Mouse (Mus musculus) gastrocnemius, adult 8-10 months (tissue): Measurements from ENCODE around the gene Psmg3. TPM values are rescaled to one million over a fixed set of nuclear protein-coding genes. Genes with fewer than 3 reads are reported as not detected.

ENCODE experiments used
- DNase-seq, 2 experiments: peaks; one replicate each; pipeline ENCODE4 v3.0.0; 2022; ENCODE audit warnings: low spot score in 2 of 2
- total RNA-seq, 4 experiments: library from RNA; stranded (reverse); gene quantifications; 2 replicates each; pipeline ENCODE4 v1.2.4; 2022

The Psmg3 gene
- total RNA-seq, 4 experiments from 2014 or later: 7.8 to 10.4 (median 8.8) TPM

DNA sequence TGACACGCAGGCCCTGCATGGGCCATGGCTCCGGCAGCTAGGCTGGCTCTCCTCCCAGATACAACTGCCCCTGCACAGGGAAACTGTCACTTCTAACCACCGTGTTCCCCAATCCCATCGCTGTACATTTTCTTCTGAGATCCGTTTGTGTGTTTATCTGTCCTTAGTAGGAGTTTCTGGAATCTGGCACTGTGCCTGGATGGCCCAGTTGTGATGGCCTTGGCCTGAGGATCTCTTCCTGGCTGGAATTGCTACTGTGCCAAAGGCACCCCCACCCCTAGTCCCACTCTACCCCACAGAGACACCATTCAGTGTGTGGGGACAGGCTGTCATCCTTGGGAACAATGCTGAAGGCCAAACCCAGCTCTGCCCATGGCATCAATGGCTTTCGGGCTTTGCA lies 10.7 kb downstream of the Psmg3 start:
- no peak for DNase-seq

DNA sequence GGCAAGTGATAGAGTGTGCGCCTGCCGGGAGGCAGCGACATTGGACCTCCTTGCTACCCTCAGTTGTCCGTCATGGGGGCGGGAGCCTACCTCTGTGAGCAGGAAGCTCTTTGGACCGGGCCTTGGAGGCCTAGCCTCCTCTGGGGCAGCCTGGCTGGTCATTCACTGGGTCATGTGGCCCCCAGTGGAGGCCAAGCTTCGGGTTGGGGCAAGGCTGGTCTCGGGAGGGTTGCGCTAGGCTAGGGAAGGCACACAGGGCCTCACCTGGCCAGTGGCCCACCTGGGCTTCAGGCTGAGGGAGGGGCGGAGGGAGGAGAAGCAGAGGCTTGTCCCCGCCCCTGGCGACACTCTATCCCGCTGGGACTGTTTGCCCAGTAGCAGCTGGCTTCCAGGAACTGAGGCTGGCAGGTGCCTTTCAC lies 12.7 kb downstream of the Psmg3 start:
- DNase-seq: no peak

DNA sequence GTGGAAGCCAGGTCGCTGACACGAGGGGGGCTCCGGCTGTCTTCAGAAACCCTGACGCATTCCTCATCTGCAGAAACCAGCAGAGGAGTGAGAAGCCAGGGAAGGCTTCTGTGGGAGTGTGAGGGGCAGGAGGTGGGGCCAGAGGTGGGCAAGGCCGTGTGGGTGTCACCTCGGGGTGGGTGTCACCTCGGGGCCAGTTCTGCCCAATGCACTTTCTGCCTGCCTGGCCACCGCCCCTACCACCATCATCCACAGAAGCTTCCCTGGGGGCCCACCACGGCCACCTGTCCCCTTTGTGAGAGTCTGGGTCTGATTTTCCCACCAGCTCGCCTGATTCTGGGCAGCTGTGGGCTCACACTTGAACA lies 13.6 kb downstream of the Psmg3 start:
- DNase-seq: no peak

DNA sequence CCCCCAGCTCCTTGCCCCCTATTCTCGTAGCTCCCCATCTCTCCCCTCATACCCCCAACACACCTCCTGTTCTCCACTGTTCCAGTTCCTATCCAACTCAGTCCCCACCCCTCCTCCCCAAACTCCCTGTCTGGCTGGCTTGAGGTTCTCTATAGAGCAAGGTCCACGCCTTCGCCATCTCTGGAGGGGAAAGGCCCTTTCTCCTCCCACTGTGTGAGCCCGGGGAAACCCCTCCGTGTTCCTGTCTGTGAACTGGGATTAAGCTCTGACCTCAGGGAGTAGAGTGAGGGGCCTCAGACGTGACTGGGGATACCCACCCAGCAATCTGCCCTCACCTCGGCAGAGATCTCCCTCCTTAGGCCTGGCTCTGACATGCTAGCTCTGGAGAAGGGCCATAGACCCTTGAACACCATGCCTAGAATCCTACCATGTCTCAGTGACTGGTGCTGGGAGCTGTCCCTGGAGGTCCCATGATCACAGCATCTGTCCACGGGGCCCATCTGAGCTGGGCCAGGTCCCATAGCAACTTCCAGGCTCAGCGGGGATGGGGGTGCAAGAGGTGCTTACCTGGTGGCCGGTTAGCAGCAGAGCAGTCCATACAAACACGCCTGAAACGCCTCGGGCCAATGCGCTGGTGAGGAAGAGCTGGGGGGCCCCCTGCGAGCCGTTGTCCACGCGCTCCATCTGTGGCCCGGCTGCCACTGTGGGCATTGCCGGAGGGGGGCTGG lies 14.1 kb downstream of the Psmg3 start:
- no peak for DNase-seq

DNA sequence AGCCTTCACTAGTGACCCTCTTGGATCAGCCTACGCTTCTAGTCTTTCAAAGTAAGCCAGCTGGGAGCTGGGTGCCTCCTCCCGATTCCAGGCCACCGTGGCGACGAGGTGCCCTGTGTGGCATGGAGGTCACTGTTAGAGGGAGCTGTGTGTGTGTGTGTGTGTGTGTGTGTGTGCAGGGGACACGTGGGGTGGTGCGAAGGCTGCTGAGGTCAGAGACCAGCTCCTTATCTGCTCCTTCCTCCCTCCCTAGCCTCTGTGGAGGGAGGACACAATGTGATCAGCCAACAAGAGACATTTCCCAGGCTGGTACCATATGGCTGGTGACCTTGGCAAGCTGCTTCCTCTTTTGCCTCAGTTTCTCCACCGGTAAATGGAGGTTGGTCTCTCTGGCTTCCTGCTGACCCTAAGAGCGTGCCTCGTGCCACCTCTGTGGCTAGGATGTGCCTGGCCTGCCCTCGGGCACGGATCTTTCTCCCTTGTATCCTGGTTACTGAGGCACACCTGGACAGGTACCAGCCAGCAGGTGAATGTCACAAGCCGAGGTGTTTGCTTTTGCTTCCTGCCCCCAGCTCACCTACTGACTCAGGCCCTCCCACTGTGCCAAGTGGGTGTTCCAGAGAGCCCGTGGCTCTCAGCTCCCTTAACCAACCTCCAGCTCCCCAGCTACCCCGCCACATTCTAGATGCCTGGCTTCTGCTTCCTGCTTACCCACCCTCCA lies 14.8 kb downstream of the Psmg3 start:
- no peak for DNase-seq

DNA sequence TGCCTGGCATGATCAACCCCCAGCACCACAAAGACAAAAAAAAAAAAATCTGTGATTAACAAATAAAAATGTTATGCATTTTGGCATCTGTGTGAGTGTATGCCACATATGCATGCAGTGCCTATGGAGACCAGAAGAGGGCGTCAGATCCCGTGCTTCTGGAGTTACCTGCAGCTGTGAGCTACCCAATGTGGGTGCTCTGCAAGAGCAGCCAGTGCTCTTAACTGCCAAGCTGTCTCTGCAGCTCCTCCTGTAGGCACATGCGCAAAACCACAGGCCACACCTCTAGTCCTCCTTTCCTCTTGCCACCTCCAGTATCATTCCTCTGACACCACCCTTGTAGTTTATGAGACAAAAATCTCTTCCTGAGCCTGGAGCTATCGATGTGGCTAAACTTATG lies 17.3 kb downstream of the Psmg3 start:
- no peak for DNase-seq

DNA sequence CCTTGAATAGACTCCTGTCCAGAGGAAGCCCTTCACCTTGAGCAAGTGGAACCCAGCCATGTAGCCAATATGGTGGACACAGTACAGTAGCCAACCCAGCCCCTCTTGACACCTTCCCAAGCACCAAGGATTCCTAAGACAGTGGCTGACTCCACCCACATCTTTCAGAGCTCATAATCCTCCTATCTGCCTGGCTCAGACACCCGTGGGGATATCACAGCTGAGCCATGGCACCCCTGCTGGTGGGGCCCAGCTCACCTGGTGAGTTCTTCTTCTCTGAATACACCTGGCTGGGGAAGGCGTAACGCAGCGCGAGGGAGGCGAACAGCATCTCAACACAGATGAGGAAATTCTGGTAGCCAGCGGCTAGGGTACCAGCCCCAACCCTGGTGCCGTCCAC lies 20.8 kb downstream of the Psmg3 start:
- DNase-seq: no peak

DNA sequence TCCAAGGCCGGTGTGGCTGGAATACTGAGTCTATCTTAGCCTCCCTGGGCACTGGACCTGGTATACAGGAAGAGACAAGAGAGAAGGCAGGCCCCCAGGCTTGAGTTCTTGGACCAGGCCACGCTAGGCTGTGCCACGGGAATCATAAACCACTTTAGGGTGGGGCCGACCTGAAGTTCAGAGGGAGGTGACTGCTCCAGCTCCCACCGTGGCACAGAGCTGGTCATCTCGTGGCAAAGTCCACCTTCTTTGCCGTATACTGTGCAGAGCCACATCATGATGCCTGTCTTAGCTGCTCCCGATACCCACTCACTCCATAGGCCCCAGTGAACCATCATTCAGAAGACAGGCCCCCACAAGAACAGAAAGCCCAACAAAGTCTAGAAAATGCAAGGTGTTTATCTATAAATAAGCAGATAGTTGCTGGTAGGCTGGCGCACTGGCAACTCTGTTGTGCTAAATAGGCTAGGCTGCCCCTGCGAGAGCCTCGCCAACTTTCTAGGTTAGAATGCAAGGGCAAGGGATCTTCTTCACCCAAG lies 22.0 kb downstream of the Psmg3 start:
- DNase-seq: no peak

DNA sequence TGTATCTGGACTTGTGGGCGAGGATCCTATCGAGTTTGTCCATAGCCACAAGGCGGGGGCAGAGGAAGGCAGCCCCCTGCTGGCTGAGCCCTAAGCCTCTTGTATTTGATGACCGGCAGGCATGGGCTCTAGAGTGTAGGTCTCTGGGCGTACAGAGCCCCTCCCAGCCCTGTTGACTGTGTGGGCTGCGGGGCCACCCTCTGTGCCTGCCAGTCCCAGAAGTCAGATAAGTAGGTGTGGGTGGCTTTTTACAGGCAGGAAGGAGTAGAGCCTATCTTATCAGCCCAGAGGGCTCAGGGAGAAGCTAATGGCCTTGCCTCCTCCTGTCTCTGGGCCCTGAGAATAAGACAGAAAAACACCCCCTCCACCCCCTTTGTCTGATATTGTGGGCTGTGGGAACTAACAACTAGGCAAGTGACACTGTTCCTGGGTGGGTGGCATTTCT lies 22.6 kb downstream of the Psmg3 start:
- DNase-seq: no peak

DNA sequence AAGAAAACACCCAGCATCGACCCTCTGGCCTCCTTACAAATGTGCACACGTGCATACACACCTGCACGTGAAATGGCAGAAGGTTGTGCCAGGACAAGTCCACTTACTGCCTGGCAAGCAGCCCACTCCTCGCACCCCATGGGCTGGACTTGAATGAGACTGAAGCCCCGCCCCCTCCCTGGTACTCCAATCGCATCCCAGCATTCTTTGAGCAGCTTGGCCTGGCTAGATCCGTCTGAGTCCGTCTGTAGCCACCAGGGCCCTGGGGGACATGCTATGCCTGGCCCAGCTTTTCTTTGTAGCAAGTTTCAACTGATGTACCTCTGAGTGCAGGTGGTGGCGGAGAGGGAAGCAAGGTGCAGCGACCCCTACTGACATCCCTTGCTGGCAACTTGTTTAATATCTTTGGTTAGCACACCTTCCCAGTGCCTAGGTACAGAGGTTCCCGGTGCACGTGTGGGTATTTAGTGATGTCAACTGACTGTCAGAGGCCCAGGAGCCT lies 23.0 kb downstream of the Psmg3 start:
- DNase-seq: no peak

DNA sequence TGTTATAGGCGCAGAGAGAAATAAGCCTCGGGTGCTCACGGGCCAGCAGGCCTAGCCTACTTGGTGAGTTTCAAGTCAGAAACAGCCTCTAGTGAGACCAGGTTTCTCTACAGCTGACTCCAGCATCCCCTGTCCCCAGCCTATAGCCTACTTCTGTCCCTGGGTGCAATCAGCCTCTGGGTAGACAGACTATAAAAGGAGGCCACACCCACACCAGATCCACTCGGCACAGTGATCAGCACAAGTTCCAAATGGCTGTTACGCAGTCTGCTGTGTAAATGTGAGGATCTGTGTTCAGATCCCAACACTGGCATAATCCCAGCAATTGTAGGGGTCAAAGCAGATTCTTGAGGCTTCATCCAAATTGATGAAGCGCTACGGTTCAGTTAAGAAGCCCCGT lies 23.5 kb downstream of the Psmg3 start:
- no peak for DNase-seq

DNA sequence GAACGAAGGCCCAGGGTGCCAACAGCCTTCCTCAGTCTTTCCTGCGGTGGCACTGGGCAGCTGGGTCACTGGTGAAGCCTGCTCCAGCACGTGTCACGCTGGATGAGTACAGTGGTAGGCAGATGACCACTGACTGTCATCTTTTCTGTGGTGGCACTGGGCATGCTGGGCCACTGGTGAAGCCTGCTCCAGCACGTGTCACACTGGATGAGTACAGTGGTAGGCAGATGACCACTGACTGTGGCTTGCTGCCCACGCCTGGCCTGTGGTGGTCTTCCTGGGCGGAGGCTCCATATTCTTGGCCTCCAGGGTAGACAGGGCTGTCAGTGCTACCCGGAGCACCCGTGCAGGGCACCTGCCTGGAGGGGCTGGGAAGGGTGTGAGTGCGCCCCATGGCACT lies 24.8 kb downstream of the Psmg3 start:
- no peak for DNase-seq

DNA sequence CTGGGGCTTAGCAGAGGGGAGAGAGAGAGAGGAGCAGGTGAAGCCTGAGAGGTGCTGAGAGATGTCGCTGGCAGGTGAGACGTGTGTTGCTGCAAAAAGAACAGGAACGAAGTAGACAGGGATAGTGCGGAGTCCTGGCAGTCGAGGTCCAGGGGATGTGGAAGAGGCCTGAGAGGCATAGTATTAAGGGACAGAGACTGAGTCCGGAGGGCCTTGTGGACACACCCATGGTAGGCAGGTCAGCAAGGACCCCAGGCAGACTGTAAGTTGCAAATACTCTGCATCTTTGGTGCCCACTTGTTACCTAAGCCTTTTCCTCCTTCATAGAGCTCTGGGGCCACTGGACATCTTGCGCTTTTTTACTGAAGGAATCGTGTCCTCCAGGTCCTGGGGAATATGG lies 25.5 kb downstream of the Psmg3 start:
- DNase-seq: no peak

DNA sequence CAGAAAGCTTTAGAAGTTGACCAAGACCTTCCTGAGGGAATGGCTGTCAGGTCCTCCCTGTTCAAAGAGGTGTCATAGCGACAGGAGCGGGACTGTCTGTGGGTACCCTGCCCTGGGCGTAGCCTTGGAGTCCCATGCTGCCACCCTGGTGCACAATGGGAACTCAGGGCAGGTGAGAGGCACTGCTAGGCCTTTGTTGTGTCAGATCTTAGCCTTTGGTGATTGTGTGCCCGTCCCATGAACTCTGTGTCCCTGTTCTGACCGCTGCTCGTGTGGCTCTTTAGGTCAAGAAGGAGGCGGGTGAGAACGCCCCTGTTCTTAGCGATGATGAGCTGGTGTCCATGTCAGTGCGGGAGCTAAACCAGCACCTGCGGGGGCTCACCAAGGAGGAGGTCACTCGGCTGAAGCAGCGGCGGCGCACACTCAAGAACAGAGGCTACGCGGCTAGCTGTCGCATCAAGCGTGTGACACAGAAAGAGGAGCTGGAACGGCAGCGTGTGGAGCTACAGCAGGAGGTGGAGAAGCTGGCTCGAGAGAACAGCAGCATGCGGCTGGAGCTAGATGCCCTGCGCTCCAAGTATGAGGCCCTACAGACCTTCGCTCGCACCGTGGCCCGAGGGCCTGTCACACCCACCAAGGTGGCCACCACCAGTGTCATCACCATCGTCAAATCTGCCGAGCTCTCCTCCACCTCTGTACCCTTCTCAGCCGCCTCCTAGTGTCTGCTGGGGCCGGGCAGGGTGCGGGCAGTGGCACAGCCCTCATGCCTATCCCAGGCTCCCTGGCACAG lies 26.7 kb downstream of the Psmg3 start:
- DNase-seq: no peak

DNA sequence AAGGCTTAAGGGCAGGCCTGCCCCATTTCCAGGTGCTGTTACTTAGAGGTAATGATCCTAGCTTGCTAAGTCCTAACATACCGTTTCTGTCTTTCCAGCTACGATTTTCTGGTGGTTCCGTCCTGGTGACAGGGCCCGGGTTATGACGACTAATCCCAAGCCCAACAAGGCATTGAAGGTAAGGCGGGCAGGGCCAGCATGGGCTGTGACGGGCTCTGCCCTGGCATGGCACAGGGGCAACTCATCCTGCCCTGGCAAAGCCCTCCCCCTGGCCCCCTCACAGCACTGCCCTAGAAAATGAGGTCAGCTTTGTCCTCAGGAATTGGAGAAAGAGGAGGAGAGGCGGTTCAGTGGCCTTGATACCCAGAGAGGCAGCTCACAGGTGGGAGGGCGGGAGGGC lies 27.6 kb downstream of the Psmg3 start:
- DNase-seq: no peak

DNA sequence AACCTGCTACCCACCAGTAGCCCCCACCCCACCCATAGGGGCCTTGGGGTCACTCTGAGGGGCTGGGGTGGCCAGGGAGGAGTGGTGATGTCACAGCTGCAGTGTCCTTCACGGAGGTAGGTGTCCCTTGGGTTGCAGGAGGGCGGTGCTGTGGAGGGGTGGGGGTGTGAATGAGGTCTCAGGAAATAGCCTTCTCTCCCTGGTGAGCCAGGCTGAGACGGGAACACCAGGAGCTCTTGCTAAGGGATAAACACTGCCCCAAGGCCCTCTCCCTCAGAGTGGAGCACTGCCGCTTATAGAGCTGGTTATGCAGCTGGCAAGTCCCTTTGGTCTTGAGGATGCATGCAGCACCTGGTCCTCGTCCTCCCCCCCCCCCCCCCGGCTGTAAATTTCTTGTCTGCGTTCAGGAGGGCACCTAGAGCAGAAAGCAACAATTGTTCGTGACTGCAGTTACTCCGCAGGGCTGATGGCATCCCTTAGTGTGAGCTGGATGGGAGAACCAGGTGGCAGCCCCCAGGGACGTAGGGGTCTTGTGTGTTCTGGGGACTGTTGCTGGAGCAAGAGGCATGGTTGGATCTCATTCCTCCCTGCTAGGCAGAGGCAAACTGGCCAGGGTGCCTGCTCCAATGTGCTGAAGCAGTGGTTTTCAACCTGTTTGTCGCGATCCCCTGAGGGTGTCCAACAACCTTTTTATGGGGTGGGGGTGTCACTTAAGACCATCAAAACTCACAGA lies 28.4 kb downstream of the Psmg3 start:
- DNase-seq: peak in 1 of 2 experiments; percentile 55

DNA sequence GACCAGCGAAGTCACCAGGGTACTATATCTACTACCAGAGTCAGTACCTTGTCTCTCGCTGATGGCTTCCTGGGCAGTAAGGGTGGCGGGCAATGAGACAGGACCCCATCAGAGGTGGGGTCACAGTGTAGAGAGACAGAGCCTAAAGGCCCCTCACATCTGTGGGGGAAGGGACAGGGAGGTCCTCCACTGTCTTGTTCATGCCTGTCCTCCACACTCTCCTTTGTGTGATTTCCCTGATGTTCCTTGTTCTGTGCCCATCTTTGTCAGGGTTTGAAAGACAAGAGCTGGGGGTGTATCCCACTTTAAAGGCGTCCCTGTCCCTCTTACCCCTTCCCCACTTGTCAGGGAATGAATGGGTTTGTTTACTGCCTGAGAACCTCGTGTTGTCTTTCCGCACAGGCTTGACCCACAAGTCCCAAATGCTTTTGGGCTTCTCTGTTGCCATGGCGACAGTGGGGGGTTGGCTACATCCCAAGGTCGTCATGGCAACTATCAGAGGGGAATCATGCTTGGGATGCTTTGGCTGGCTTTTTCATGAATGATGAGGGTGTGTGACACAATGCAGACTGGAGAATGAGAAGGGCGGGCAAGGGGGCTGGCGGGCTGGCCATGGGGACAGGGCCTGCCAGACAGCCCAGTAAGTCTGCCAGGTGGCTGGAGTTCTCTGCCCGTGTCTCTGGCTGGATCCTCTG lies 29.1 kb downstream of the Psmg3 start:
- peak; percentile 78 to 83 for DNase-seq

DNA sequence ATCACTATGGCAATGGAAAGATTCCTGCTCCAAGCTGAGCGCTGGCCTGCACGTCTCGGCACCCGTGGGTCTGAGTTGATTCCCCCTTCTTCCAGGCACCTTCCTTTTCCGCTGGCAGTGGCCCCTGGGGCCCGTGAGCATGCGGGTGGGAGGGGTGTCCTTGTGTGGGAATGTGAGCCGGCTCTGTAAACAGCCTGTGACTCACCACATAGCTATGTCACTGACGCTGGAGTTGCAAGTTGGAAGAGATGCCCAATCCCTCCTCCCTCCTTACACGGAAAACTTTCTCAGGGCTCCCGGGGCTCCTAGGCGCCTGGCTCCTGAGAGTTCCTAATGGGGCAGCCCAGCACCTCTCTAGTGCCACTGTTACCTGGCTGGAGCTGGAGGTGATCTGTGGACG lies 29.8 kb downstream of the Psmg3 start:
- DNase-seq: peak; percentile 92 to 94

DNA sequence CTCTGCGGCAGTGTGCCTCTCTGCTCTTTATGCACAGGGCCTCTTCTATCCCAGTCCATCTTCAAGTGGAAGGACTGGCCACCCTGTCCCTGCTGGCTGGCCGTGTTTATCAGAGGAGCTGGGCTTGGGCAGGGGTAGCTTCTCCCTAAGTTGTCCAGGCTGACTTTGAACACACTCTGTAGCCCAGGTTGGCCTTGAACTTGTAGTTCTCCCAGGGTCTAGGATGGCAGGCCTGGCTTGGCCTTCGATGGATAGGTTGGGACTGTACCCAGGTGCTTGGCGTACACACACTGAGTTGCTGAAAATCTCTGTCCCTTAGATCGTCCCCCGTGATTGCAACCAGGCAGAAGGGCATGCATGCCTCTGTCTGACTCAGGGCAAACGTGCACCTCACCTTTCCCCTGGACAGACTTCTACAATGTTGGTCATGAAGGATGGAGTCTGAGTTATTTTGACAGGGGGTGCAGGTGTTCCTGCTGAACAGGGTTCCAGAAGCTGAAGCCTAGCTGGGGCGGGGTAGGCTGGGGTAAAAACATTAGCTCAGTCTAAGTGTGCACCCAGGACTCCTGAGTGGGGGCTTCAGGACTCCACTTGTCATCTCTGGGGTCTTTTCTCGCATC lies 30.6 kb downstream of the Psmg3 start:
- no peak for DNase-seq

DNA sequence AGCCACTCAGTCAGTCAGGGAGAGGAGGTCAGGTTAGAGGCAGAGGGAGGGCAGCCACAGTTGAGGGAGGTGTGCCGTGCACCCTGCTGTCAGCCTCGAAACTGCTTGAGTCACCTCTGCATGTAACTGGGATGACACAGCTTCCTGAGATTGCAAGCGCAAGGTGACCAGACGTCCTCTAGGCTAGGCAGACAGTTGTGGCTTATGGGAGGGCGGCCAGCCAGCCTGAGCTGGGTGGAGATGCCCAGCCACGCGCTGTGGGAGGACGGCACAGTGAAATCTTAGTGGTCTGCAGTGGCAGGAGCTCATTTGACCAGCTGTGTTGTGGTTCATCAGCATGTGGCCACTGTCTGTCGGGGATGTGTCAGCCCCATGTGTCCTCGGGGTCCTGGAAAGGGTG lies 31.7 kb downstream of the Psmg3 start:
- DNase-seq: peak; percentile 46 to 71
